Mouse (Mus musculus) retina, embryonic 14.5 days (tissue): ENCODE data around the gene Dao.
A peak's percentile ranks its signal among the peaks of the same experiment; 100 is the strongest.

Experiments used
- DNase-seq: peaks from one replicate; pipeline ENCODE4 v3.0.0-alpha.2; 2015; ENCODE audit warnings: low spot score

The Dao gene

DNA sequence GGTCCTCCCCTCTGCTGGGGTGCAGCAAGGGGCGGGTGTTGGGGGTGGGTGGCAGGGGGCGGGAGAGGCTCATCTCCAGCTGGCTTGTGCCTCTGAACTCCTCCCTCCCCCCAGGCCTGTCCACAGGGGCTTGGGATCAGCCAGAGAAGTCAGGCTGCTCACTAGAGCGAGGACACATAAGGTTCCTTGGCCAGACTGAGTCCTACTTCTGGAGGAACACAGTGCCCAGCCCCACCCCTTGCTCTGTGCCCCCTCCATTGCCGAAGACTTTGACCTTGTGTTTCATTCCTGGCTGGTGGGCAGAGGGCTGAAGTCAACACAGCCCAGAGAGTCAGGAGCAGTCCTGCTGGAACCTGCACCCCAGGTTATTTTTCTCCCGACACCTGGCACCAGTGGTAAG, at the start of gene Dao:
Gene Dao (plus strand): TSS at position 162 of the 400 bp plus-strand sequence.
- DNase-seq, result no peak

DNA sequence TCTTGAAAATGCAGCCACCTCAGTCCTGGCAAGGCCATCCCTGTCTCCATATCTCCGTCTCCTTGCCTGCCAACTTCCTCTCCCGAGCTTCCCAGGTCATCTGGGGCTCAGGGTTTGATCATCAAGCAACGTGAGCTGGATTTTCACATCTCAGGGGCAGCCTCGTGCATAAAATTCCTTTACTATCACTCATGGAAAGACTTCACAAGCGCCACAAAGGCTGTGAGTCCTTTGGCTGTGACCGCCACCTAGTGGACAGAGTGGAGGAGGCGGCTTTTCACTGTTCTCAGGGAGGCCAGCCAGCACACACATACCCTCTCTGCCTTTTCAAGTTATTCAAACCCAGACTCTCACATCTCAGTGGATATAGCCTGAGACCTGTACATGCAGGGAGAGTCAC, 49.1 kb upstream of the Dao start:
- DNase-seq, result peak; percentile 91

DNA sequence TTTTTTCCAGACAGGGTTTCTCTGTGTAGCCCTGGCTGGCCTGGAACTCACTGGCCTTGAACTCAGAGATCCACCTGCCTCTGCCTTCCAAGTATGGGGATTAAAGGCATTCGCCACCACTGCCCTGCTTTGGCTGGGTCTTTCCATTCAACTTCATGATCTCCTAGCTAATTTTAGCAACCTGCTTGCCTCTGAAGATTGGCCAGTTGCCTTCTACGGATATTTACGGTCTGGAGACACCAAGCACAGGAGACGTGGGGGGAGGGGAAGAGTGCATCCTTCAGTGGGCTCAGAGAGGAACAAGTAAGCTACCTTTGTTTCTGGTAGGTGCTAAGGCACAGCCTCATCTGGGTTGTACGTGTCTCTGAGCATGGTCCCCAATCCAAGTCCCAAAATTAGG, 48.2 kb upstream of the Dao start:
- no peak for DNase-seq

DNA sequence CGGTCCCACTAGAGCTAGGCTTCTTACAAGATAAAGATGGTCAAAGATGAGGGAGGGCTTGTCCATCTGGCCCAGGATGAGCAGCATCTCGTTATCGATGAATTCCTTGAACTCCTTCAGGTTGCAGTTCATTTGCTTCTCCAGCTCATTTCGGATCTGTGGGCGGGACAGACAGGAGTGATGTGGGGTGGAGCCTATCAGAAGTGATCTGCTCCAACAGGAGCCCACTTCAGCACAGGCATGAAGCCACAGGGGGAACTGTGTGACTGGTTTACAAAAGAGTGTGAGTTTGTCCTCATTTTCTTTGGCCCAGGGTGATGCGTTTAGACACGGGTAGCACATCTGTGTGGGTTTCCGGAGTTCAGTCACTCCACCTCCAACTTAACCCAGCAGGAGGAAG, 47.8 kb upstream of the Dao start:
- no peak for DNase-seq

DNA sequence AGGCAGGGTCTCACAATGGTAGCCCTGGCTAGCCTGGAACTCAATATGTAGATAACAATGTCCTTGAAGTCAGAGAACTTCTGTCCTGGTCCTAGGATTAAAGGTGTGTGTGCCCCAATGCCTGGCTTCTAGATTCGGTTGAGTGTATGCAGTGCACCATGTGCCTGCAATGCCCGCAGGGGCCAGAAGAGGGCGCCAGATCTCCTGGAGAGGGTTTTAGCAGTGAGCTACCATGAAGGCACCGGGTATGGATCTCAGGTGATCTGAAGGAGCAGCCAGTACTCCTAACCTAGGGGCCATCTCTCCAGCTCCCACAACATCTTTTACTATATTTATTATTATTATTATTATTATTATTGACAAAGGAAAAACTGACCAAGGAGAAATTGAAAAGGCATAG, 47.0 kb upstream of the Dao start:
- peak; percentile 85 for DNase-seq

DNA sequence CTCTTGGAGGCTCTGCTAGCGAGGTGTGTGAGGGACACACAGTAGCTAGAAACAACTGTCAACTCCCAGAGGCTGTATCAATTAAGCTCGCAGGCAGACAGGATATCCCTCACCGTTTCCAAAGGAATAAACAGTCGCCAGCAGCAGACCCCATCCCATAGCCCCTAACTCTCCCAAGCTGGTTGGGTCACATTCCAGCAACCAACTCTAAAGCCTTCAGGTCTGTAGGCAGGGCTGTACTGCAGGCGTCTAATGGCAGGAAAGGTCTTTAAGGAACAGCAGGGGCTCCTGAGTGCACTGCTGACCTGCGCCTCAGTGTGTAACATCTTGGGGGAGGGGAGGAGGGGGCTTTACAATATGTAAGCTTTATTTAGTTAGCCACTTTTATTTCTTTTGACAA, 44.5 kb upstream of the Dao start:
- no peak for DNase-seq

DNA sequence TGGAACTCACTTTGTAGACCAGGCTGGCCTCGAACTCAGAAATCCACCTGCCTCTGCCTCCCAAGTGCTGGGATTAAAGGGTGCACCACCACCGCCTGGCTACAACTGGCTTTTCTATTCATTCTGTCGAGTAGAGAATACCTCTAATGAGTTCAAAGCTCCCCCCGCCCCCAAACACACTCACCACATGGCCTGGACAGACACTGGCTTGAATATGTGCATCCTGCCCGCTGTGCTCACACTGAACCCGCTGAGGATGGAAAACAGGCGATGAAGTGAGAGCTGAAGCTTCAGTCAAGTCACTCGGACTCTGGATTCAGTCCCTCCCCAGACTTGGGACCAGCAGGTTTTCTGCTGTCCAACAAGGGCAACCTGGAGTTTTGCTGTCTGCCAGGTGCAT, 43.1 kb upstream of the Dao start:
- DNase-seq, result no peak

DNA sequence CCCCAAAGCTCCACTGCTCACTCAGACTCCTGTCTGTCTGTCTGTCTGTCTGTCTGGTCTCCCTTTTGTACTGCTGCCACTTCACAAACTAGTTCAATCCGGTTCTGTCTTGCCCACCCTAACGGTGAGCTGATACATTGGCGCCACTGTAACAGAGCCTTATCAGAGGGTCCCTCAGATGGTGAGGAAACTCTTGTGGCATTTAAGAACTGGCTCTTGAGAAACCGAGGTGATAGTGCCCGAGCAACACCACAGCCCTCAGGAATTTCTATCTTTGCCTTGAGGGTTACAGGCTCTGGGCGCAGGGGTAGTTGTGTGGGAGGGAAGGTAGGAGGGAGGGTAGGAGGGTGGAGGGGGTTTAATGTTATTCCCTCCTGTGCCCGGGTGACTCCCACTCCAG, 41.7 kb upstream of the Dao start:
- no peak for DNase-seq

DNA sequence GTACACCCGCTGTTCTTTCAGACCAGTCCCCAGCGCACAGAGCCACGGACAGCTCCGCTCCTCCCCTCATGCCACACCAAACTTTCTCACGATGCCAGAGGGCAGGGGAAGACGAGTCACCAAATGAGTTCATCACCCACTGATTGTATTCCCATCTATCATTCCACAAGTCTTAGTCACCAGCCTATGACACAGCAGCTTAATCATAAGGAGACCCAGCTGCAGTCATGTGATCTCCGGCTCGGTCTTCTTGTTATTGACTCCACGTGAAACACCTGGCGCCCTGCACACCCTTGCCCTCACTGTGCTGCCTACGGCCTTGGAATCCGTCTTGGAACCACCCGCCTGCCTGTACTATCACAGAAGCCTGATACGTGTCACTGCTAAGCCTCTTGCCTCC, 38.5 kb upstream of the Dao start:
- no peak for DNase-seq

DNA sequence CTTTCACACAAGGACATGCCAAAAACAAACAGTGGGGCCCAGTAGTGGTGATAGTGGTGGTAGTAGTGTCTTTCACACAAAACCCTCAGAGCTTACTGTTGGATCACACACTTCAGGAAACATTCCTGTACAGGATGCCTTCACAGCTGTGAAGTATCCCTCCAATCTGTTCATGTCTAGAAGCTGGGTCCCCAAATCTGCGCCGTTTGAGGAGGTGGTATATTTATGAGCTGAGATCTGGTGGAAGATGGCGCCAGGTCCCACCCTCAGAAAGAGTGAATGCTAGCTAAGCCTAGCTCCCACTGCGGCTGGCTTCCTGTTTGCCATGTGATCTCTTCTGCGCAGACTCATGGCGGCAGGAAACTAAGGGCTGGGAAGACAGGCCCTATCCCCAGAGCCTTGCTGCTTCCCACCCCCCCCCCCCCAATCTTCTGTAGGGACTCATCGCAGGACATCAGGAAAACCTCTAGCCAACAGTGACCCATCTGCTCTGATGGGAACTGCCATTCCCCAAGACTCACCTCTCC, 37.8 kb upstream of the Dao start:
- DNase-seq, result no peak

DNA sequence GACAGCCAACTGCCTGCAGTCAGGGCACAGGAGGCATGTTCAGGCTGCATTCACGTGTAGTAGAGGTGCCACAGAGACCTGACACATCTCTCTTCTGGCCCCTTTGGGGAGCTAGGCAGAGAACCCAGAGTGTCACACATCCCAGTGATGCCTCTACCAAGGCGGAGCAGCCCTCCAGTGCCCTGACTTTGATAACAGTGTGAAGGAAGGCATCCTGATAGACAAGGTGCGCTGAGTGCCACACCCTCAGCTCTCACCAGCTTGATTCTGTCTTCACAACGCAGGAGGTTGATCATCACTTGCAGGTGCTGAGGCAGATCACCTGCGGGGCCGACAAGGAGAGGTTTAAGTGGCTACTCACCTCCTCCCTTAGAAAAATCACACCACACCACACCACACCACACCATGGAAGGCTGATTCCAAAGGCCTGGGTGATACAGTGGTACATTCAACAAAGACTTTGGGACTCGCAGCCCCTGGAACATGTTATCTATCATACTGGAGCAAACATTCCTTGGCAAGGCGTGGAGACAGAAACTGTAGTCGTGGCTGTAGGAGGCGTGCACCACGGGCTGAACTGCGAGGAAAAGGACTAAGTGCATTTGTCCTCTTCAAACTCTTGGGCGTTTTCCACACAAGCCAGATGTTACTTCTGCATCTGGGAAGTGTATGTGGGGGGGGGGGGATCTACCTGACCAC, 36.9 kb upstream of the Dao start:
- no peak for DNase-seq

DNA sequence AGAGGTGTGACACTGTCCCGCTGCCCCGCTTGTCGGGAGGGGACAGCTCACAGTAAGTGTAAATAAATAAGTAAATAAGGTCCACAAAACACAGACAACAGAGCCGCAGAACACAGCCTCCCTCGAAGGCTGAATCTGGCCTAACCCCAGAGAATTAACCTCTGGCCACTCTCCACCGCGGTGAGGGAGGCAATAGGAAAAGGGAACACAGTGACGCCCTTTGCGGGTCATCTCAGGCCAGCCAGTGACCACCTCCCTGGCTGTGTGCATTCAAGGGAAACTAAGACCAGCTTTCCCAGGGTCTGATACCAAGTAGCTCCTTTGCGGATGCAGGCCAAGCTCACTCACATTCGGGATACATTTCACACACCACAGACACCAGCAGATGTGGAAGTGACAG, 35.1 kb upstream of the Dao start:
- no peak for DNase-seq

DNA sequence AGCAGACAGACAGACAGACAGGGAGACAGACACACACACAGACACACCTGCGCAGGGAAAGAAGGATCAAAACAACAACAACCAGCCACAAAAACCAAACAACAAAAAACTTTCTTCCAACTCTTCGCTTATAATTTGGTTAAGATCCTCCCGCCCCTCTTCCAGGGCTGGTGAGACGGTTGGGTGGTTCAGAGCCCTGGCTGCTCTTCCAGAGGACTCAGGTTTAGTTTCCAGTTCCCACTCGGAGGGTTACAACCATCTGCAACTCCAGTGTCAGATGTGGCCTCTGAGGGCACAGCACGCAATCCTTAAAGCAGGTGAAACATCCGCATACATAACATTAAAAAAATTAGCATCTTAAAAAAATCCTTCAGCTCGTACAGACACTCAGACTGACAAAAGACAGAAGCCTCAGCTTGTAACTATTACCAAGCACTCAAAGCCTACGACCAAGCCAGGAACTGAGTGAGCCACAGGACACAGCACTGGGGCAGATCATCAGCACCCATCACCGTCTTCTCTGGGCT, 32.0 kb upstream of the Dao start:
- no peak for DNase-seq

DNA sequence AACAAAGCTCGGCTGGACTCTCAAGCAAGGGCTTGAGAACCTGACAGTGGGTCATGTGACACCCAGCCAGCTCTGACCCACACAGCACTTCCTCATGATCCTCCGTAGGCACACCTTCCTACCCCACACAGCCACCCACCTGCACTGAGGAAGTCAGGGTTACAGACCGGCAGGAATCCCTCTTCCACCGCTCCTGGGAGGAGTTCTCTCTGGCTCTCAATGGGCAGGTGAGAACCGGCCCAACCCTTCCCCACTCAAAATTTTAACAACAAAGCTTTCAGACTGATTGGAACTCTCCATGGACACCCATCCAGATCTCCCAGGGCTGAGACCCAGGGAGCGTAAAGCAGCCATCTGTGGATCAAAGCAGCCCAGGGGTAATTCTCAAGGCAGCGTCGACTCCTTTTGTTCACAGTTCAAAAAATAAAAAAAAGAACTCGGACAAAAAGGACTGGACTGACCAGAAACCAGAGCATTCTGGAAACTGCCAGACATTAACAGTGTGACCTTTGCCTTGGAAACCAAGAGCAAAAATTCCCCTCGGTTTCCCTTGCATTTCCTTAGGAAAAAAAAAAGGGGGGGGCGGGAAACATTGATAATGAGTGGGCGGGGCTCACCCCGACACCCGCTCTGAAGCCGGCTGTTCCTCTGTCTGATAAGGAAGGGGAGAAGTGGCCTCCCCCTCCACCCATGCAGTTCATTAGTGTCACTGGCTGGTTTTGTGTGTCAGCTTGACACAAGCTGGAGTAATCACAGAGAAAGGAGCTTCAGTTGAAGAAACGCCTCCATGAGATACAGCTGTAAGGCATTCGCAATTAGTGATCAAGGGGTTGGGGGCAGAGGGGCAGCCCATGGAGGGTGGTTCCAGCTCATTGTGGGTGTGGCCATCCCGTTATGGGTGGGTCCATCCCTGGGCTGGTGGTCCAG, 30.7 kb upstream of the Dao start:
- peak; percentile 55 for DNase-seq

DNA sequence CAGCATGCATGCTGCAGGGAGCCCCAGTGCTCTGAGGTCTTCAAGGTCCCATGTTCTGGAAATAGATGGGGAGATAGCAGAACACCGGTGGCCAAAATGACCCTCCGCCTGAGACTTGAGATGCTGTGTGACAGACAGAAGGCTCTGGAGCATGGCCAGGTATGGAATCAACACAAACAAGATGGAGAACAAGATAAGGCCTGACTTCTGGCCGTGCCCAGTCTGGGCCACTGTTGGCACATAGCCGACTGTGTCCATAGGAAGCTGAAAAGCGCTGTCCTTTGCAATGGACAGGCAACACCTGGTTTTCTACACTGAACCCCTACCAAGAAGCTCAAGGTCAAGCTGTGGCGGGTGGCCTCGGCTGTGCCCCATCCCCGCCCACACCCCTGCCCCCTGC, 29.7 kb upstream of the Dao start:
- DNase-seq, result no peak

DNA sequence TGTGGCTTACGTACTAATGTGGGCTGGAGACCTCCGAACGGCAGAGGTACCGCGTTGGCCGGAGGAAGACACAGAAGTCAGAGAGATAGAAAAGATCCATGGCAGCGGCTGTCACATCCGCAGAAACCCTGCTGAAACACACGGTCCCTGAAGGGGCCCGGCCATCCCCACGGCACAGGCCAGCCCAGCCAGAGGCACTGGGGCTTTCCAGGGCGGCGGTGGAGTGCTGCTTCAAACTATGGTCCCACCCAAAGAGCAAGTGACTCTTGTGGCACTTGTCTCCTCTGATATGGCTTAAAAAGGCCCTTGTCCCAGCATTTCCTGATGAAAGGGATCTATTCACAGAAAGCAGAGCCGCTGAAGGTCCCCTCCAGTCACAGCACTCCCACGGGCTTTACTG, 28.9 kb upstream of the Dao start:
- no peak for DNase-seq

DNA sequence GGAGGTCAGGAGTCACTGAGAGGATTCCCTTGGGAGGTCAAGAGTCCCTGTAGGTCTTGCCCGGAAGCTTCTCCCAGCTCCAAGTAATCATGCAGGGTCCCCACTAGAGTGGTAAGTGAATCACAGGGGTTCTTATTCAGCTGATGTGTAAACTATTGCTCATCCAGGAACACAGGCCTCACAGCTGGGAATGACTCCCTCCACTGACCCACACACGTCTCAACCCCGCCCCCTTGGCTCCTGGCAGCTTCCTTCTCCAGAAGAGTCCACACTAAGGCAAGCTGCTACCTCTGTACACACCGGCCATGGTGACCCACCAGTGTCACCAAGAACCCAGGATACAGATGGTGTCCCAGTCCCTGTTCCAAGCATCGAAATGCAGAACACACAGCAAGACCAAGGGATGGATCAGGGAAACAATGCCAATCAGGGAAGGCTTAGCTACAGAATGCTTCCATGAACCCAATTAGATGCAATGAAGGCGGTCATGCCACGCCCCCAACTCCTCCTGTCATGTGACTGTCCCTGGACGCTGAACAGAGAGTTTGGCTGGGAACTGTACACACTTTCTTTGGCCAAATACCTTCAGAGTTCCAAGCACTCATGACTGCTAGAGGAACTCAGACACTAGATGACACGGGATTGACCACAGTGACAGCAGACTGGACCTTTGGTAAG, 27.8 kb upstream of the Dao start:
- DNase-seq, result peak; percentile 40

DNA sequence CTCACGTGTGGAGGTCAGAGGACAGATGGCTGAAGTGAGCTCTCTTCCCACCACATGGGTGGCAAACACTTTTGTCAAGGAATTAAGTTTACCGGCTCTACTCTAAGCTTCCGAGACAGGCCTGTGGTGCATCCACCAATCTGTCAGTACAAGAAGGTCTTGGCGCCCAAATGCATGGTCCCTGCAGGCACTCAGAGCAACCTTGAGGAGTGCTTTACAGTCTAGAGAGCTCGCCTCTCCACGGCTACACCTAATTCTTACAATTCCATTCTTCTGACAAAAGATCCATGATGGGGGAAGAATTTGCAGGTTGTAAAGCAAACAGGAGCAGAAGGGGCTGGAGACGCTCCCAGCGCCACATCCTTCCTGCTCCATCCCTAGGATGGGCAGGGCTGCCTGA, 26.9 kb upstream of the Dao start:
- DNase-seq, result no peak

DNA sequence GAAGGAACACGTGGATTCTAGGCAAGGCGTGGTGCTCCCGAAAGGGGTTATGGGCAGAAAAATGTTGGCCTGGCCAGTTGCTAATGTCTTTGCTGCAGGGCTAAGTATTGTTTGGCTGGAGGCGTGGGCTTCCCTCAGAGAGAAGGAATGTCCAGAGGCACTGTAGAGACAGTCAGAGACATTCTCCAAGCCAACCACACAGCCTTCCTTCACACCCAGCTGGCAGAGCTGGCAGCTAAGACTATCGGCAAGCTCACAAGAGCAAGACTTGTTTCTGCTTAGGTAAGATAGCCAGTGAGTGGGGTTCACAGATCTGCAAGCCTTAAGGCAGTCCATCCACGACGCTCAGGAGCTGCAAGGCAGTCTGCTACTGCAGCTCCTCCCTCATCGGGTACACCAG, 26.2 kb upstream of the Dao start:
- DNase-seq, result no peak

DNA sequence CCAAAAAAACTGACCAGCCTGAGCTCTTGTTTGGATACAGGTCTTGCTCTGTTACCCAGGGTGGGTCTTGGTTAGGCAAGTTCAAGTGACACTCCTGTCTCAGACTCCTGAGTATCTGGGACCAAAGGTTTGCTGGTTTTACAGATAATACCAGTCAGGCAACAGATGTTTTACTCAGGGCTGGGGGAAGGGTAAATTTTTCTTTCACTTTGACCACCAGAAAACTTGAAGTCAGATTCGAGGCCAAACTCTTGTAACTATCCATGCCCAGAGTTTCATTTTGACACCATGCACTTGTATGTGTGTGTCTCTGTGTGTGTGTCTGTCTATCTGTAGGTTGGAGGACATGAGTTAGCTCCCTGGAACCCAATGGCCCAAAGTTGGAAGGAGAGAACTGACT, 23.0 kb upstream of the Dao start:
- DNase-seq, result no peak

DNA sequence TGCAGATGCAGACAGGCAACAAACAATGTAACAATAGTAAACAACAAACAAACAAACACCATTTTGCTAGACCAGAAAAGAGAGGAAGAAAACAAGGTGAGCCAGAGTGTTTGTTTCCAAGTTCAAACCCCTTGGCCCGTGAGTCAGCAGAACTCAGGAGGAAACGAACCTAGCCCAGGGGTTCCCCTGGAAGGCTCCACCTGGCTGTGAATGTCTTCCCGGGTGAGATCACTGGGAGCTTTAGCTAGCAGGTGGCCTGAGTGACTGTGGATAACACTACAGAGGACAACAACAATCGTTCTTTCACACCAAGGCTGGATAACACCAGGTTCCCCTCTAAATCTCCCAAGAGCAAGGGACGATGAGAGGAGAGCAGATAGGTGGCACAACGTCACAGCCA, 22.3 kb upstream of the Dao start:
- no peak for DNase-seq

DNA sequence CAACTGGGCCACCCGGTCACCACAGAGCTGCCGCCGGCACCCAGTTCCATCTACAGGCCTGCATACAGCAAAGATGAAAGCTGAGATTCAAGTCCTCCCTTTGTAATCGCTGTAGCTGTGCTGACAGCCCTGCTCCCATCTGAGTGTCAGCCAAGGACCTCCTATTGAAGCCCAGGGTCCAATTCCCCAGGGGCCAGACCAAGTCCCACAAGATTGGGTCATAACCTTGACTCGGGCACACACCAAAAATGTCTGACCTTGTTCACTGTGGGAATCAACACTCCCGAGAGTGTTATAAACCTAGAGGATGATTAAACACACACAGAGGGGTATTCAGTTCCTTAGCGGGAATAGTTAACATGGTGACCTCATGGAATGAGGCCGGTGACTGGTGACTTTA, 21.7 kb upstream of the Dao start:
- no peak for DNase-seq

DNA sequence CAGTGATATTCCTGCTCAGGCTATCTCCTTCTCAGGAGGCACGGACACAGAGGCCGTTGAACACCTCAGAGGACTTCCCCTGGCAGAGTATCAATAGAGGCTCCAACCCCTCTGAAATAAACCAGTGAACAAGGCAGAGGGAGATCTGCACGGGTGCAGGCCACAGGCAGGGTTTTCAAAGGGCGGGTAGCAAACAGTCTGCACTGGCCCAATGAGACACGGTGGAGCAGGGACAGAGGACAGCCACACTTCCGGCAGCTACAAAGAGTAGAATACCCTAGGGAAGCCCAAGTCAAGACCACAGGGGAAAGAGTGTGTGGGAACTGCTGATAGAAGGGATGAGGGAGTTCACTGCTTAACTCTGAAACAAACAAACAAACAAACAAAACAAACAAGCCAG, 20.0 kb upstream of the Dao start:
- no peak for DNase-seq
